Mouse (Mus musculus) hindbrain, embryonic 11.5 days (tissue): Measurements from ENCODE around the gene Trim7. TPM values are rescaled to one million over a fixed set of nuclear protein-coding genes. Genes with fewer than 3 reads are reported as not detected.
"Not testable (repeated sequence)": the region's sequence is repeated elsewhere in the genome, so short reads cannot be mapped to it uniquely, and the experiment has no call there.

ENCODE experiments used
- ATAC-seq: fragments of 200-750 bp; cut with Nextera tagmentation; 2 replicates; pipeline ENCODE4 v1.8.0; 2017; ENCODE audit warnings: mild to moderate bottlenecking, moderate TSS enrichment, moderate library complexity; ENCODE audit not compliant: low FRiP score
- DNase-seq: peaks from one replicate; pipeline ENCODE4 v3.0.0-alpha.2; 2015; ENCODE audit warnings: low spot score
- H3K27ac ChIP-seq: fragments of 300-500 bp; sonication (generic); 2 replicates; pipeline ENCODE4 v1.5.1; 2014; ENCODE audit warnings: mild to moderate bottlenecking, low read depth, low read length
- H3K27me3 ChIP-seq: fragments of 300-500 bp; sonication (generic); 2 replicates; pipeline ENCODE4 v1.6.1; 2014; ENCODE audit warnings: mild to moderate bottlenecking, low read length, moderate library complexity, mixed read lengths; ENCODE audit not compliant: control insufficient read depth, insufficient read depth
- H3K36me3 ChIP-seq: fragments of 300-500 bp; sonication (generic); 2 replicates; pipeline ENCODE4 v1.6.1; 2014; ENCODE audit warnings: mild to moderate bottlenecking, low read length, moderate library complexity, mixed read lengths; ENCODE audit not compliant: control insufficient read depth, insufficient read depth
- H3K4me1 ChIP-seq: fragments of 300-500 bp; sonication (generic); replicated peaks from 2 replicates; pipeline ENCODE4 v1.6.1; 2014; ENCODE audit warnings: low read length, mixed read lengths; ENCODE audit not compliant: control insufficient read depth, insufficient read depth
- H3K4me2 ChIP-seq: fragments of 300-500 bp; sonication (generic); replicated peaks from 2 replicates; pipeline ENCODE4 v1.6.1; 2014; ENCODE audit warnings: mild to moderate bottlenecking, low read depth, low read length
- H3K4me3 ChIP-seq: fragments of 300-500 bp; sonication (generic); 2 replicates; pipeline ENCODE4 v1.5.1; 2014; ENCODE audit warnings: low read depth, low read length
- H3K9ac ChIP-seq: fragments of 300-500 bp; sonication (generic); 2 replicates; pipeline ENCODE4 v1.6.1; 2014; ENCODE audit warnings: low read depth, low read length
- H3K9me3 ChIP-seq: fragments of 300-500 bp; sonication (generic); 2 replicates; pipeline ENCODE4 v1.6.1; 2016; ENCODE audit warnings: low read length; ENCODE audit not compliant: control insufficient read depth
- WGBS: fragments of 180-500 bp; shearing (Covaris S2); extraction: QIAGEN DNeasy Blood & Tissue Kit; methylation state at CpG from one replicate; pipeline ENCODE4 v1.1.7; 2014; 5-methylcytosine and 5-hydroxymethylcytosine counted together
- polyA plus RNA-seq: library from polyadenylated mRNA; unstranded; fragments of >200 nt; fragmentation: Nextera tagmentation; extraction: Ambion mirVana; gene quantifications from 2 replicates; pipeline ENCODE4 v1.2.1, GENCODE M21; 2014

Gene Trim7
- polyA plus RNA-seq, 1 experiment from 2014 or later: 0.56 TPM

DNA sequence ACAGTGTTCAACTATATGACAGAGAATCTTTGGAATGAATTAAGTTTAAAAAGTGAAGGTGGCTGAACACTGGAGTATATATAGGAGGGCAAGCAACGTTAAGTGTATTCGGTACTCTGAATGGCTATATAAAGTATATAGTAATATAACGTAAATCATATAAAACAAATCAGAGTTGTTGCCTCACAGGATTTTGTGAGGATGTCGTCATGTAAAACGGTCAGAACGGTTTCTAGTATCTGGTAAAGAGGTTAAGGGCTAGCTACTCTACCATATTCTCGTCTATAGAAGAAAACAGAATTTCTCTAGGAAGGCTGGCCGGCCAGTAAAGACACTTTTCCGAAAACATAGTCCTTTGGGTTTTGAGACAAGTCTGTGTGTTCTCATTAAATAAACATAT lies 8.1 kb upstream of the Trim7 start:
- no peaks in the 10 kb centered on the region for H3K4me1 ChIP-seq
- H3K4me3 ChIP-seq: peak overlapping the region; percentile 81
- 8% methylated on average over 9 of the region's 9 CpGs for WGBS
- no peaks in the 10 kb centered on the region for H3K9me3 ChIP-seq
- 0 out of 2 replicates have a peak overlapping the region, but pooled peaks have one; percentile 89 for H3K27ac ChIP-seq
- ATAC-seq: peak; percentile 8; the same call in 1 of the 2 replicates
- H3K27me3 ChIP-seq: no peaks in the 10 kb centered on the region
- peak overlapping the region; percentile 74 for H3K4me2 ChIP-seq
- no peaks in the 10 kb centered on the region for H3K36me3 ChIP-seq
- peak overlapping the region; percentile 77 for H3K9ac ChIP-seq
- DNase-seq: no peak

- ATAC-seq: no peak
- no peaks in the 10 kb centered on the region for H3K4me1 ChIP-seq
- H3K27ac ChIP-seq: no peak overlapping the region
- H3K9ac ChIP-seq: peak overlapping the region; percentile 34; the same call in 1 of the 2 replicates
- H3K4me2 ChIP-seq: peak overlapping the region; percentile 74
- H3K4me3 ChIP-seq: peak overlapping the region; percentile 81
- no peaks in the 10 kb centered on the region for H3K27me3 ChIP-seq
- no peaks in the 10 kb centered on the region for H3K9me3 ChIP-seq
- WGBS: under 1% methylated on average over 16 of the region's 16 CpGs
- DNase-seq: peak; percentile 96
- H3K36me3 ChIP-seq: no peaks in the 10 kb centered on the region
These were observed 7.6 kb upstream of the Trim7 start for GRCm38 (mm10) chr11:48818346-48818745.

DNA sequence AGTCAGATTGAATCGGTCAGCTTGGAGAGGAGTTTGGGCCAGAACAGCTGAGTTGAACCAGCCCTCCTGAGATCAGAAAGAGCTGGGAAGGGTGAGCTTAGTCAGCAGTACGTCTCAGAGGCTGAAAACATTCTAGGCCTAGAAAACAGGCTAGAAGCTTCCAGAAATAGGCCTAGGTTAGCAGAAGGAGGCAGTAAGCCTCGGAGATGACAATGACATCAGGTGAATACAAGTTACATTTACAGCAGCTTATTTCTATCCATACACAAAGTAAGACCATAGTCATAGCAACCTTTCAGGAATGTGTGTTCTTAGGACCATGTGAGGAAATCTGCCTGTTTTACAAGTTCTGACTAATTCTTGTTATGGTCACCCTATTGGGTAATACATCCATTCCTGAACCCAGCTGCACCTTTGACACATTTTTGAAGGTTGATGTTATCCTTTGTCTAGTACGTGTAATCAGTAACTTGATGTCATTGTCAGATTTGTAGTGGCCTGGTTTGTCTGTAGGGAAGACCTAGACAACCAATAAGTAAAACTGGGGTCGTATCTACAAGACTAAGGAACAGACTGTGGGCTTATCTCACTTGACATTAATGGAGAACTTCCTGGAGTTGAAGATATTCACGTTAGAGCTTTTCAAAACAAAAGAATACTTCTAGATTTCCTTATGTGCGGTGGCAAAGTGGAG lies 6.2 kb upstream of the Trim7 start:
- H3K4me3 ChIP-seq: no peak overlapping the region
- DNase-seq: no peak
- WGBS: 82% methylated on average over 7 of the region's 7 CpGs

DNA sequence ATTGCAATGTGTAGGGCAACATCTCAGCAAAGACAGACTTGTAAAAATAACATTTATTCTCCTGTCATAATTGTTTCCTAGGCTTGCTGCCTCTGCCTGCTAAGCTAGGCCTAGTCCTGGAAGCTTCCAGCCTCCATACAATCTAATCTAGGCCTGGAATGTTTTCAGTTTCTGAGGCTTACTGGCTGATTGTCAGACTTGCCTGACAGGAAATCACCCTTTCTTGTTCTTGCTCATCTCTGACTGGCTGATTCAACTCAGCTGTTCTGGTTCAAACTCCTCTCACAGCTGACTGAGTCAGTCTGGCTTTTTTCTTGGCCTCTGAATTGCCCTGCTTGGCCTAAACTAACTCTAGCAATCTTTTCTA lies 5.6 kb upstream of the Trim7 start:
- ATAC-seq: no peak
- no peak for DNase-seq
- H3K27ac ChIP-seq: no peak overlapping the region

More for the DNA sequence above, 6.2 kb upstream of the Trim7 start:
- H3K4me2 ChIP-seq: no peak overlapping the region
- H3K4me1 ChIP-seq: no peaks in the 10 kb centered on the region
- no peak overlapping the region for H3K27ac ChIP-seq
- peaks cover 11% of the 10 kb centered on the region for H3K27me3 ChIP-seq
- H3K9me3 ChIP-seq: no peaks in the 10 kb centered on the region
- ATAC-seq: no peak
- no peaks in the 10 kb centered on the region for H3K36me3 ChIP-seq
- H3K9ac ChIP-seq: no peak overlapping the region

GRCm38 (mm10) chr11:48821299-48821698 lies 4.6 kb upstream of the Trim7 start:
- peaks cover 13% of the 10 kb centered on the region for H3K27me3 ChIP-seq
- H3K36me3 ChIP-seq, H3K9ac ChIP-seq, ATAC-seq, DNase-seq, H3K4me3 ChIP-seq, H3K4me2 ChIP-seq, H3K9me3 ChIP-seq, H3K27ac ChIP-seq, H3K4me1 ChIP-seq: not testable (repeated sequence)
- 79% methylated on average over 14 of the region's 14 CpGs for whole genome bisulfite sequencing

More for the DNA sequence above, 5.6 kb upstream of the Trim7 start:
- Histone ChIP-seq H3K4me1 (no peaks in the 10 kb centered on the region), H3K9me3 (no peaks in the 10 kb centered on the region), H3K4me2 (no peak overlapping the region), H3K36me3 (no peaks in the 10 kb centered on the region), H3K27me3 (peaks cover 13% of the 10 kb centered on the region), H3K4me3 (no peak overlapping the region), H3K9ac (no peak overlapping the region)

- Histone ChIP-seq H3K27ac (no peak overlapping the region), H3K36me3 (no peaks in the 10 kb centered on the region), H3K4me1 (no peaks in the 10 kb centered on the region), H3K4me2 (no peak overlapping the region; the same call in 1 of the 2 replicates), H3K9ac (no peak overlapping the region), H3K27me3 (peaks cover 13% of the 10 kb centered on the region), H3K9me3 (no peaks in the 10 kb centered on the region), H3K4me3 (peak overlapping the region; percentile 26; the same call in 1 of the 2 replicates)
- WGBS: 39% methylated on average over 14 of the region's 14 CpGs
- ATAC-seq: no peak
- no peak for DNase-seq
These were observed 3.0 kb upstream of the Trim7 start for GRCm38 (mm10) chr11:48822768-48823512.

GRCm38 (mm10) chr11:48823536-48823972 lies 2.4 kb upstream of the Trim7 start:
- H3K9me3 ChIP-seq: no peaks in the 10 kb centered on the region
- DNase-seq (peak; percentile 86), ATAC-seq (peak; percentile 18; the same call in 1 of the 2 replicates)
- H3K27me3 ChIP-seq: peaks cover 13% of the 10 kb centered on the region
- H3K4me2 ChIP-seq: peak overlapping the region; percentile 41
- H3K9ac ChIP-seq: no peak overlapping the region
- no peaks in the 10 kb centered on the region for H3K4me1 ChIP-seq
- H3K4me3 ChIP-seq: peak overlapping the region; percentile 26
- whole genome bisulfite sequencing: 1% methylated on average over 15 of the region's 15 CpGs
- no peak overlapping the region for H3K27ac ChIP-seq
- no peaks in the 10 kb centered on the region for H3K36me3 ChIP-seq

- WGBS: 3% methylated on average over 22 of the region's 22 CpGs
- Histone ChIP-seq H3K4me2 (peak overlapping the region; percentile 41), H3K9ac (0 out of 2 replicates have a peak overlapping the region, but pooled peaks have one; percentile 1), H3K27ac (no peak overlapping the region), H3K4me1 (no peaks in the 10 kb centered on the region), H3K36me3 (no peaks in the 10 kb centered on the region), H3K27me3 (peaks cover 13% of the 10 kb centered on the region), H3K4me3 (peak overlapping the region; percentile 26), H3K9me3 (no peaks in the 10 kb centered on the region)
- peak; percentile 34 for DNase-seq
- no peak for ATAC-seq
These were observed 1.6 kb upstream of the Trim7 start for GRCm38 (mm10) chr11:48824311-48824830.
